Mouse (Mus musculus) kidney, adult 9 months (tissue): ENCODE measurements at regions not wholly inside any gene's neighbourhood (a gene's known extent, or its start where the extent isn't known, plus 50 kb on each side); places are given as distances from the start of the nearest gene placed in this dataset.

ENCODE experiments used
- DNase-seq: peaks from one replicate; pipeline ENCODE4 v3.0.0; 2022

GRCm38 (mm10) chr5:126974565-126974964 lies 267.0 kb upstream of the Tmem132c start:
- no peak for DNase-seq

- no peak for DNase-seq
These were observed 246.0 kb upstream of the Tmem132c start for GRCm38 (mm10) chr5:126995577-126995976.

DNA sequence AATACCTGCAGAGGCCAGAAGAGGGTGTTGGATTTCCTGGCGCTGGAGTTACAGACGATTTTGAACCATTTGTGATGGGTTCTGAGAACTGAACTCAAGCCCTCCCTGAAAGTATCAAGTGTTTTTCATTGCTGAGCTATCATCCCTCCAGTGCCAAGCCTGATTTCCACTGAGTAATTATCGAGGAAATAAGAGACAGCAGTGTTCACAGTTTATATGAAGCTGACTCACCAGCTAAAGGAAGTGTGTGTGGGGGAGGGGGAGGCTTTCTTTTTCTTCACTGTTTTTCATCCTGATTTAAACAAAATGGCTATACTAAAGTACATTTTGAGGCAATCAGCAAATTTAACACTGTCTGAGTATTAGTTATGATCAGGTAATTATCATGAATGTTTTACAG lies 227.4 kb upstream of the Tmem132c start:
- DNase-seq = no peak

- peak; percentile 14 for DNase-seq
These were observed 225.0 kb upstream of the Tmem132c start for GRCm38 (mm10) chr5:127016467-127017060.

DNA sequence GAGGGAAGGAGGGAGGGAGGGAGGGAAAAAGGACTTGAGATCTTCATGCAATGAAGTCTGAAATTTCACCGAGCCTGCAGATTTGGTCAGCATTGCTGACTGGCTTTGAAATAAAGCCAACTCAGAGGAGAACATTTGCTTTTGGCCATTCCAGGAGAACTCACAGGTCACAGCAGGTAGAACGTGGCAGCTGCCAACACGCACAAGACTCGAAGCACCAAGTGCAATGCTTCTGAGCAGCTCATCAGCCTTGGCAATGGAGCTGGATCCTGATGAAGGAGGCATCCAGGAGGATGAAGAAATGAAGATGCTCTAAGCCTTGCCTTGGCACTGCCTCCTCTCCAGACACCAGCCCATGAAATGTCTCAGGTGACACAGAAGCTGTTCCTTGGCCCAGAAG lies 223.6 kb upstream of the Tmem132c start:
- peak; percentile 4 for DNase-seq

DNA sequence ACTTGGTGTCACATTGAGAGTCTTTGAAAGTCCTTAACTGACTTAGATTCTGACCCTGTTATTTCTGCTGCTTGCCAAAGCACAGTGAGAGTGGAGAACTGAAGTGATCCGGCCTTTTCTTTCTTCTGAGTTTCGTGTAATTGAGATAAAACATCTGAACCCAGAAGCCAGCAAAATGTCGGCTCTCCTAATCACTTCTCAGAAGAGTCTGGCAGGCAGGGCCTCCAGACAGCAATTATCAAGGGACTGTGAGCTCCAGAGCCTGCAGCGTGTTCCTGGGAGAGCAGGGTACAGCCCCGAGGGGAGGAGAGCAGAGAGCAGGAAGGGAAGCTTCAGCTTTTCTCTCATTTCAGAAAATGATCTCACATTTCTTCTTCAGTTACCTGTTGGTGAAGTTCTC lies 205.1 kb upstream of the Tmem132c start:
- DNase-seq = no peak

- DNase-seq = no peak
These were observed 183.8 kb upstream of the Tmem132c start for GRCm38 (mm10) chr5:127057770-127058169.

DNA sequence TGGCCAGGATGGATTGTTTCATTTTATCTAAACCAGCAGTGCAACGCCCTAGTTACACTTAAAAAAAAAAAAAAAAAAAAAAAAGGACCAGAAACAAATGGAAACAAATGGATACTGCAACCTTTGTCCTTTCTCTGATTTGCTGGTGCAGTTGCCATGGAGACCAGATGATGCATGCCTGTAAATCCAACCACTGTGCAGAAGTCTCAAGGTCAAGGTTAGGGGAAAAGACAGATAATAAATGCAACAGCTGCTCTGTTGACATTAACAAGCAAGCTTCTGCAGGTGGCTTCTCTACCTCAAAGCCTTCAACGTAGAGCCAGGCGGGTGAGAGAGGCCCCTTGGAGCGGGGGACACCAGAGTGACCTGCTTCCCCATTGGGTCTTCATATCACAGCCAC lies 167.3 kb upstream of the Tmem132c start:
- DNase-seq = no peak
